Mouse (Mus musculus): ENCODE data around the gene Rsph3b. TPM values are rescaled to one million over a fixed set of nuclear protein-coding genes. Genes with fewer than 3 reads are reported as not detected.
"Not testable (repeated sequence)": the region's sequence is repeated elsewhere in the genome, so short reads cannot be mapped to it uniquely, and the experiment has no call there.

Rsph3b gene
- total RNA-seq (2014; rRNA removed) (19.1 and 20.4 TPM in 2 replicates), polyA plus RNA-seq (2012; rRNA removed) (17.0 and 20.5 TPM in 2 replicates)

DNA sequence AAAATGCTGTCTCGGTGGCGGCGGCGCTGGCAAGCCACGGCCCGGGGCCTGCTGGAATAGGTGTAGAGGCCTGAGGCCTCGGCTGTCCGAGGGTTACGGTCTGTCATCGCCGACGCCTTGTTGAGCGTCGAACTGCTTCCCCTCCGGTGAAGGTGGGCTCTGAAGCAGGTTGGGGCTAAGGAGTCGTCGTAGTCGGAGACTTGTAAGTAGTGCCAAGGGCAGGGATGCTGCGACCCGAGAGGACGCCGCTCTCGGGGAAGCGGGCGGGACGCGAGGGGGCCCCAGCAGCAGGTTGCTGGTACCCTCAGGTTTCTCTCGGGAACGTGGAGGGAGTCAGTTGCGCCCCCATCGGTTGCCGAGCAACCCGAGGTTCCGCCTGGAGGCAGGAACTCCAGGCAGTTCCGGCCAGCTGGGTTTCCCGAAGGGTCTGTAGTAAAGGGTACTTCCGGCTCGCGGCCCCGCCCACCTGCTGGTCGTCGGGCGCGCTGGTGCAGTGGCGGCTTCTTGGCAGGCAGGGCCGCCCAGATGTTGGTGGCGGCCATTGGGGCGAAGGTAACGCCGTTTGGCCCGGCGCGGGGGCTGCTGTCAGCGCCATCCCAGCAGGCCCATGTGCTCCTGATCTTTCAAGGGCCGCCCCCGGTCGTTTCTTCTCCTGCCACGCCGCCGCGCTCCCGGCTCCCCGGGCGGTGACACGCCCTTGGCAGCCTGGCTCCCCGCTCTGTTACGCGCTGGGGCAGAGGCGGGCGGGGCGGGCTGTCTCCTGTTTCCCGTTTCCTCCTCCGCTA lies at the start of gene Rsph3b:
Gene Rsph3b, minus strand, starts transcription at position 699 of the 785 bp plus-strand sequence.
- H3K4me3 ChIP-seq (ENCODE audit: insufficient read depth, low read depth, low read length): peak within 1 kb of the TSS; percentile 97
- not testable (repeated sequence) for H3K4me1 ChIP-seq (ENCODE audit: control insufficient read depth, insufficient read depth, low read length); H3K27me3 ChIP-seq (ENCODE audit: control insufficient read depth, insufficient read depth, low read length); H3K79me2 ChIP-seq (ENCODE audit: control insufficient read depth, insufficient read depth, low read length); H3K36me3 ChIP-seq (ENCODE audit: control insufficient read depth, insufficient read depth, low read length)
- peak within 1 kb of the TSS; percentile 88 for H3K27ac ChIP-seq (replicated peaks; ENCODE audit: insufficient read depth, low read depth, low read length)
- DNase-seq (ENCODE audit: extremely low read depth, low read depth, low spot score): peak; percentile 53
- under 1% methylated on average over 73 of the region's 73 CpGs for WGBS
- peak within 1 kb of the TSS; percentile 86 for H3K9ac ChIP-seq (ENCODE audit: low read depth, low read length)

DNA sequence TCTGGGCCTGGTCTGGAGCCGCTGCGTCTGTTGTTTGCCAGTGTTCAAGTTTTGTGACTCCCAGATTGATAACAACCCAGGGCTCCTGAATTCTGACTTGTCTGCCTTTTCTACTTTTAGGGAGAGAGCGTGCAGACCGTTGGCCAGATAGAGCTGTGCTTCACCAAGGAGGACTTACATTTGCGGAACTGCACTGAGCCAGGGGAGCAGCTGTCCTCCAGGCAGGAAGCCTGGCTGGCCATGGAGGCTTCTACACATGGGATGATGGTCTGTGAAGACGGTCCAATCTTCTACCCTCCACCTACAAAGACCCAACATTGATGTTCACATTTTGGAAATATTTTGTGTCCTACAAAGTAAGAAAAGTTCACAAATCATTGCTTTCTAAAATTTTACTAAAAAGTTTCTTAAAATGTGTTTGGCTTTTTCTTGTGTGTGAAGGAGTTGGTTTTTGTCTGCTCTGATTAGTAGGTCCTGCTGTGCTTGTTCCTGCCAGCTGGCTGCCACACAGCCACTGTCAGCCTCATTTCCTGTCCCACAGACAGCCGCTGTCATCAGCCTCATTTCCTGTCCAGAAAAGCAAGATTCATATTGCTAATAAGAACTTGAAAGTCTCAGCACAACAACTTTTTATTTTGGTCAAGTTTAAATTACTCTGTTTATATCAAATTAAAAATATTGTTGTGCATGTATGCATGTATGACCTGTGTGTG lies 49.5 kb upstream of the Rsph3b start:
- H3K27me3 ChIP-seq (ENCODE audit: control insufficient read depth, insufficient read depth, low read length); H3K4me3 ChIP-seq (ENCODE audit: insufficient read depth, low read depth, low read length); H3K36me3 ChIP-seq (ENCODE audit: control insufficient read depth, insufficient read depth, low read length); H3K79me2 ChIP-seq (ENCODE audit: control insufficient read depth, insufficient read depth, low read length); H3K9ac ChIP-seq (ENCODE audit: low read depth, low read length); H3K27ac ChIP-seq (replicated peaks; ENCODE audit: insufficient read depth, low read depth, low read length); DNase-seq (ENCODE audit: extremely low read depth, low read depth, low spot score); H3K4me1 ChIP-seq (ENCODE audit: control insufficient read depth, insufficient read depth, low read length): not testable (repeated sequence)
- WGBS: 82% methylated on average over 1 of the region's 7 CpGs

DNA sequence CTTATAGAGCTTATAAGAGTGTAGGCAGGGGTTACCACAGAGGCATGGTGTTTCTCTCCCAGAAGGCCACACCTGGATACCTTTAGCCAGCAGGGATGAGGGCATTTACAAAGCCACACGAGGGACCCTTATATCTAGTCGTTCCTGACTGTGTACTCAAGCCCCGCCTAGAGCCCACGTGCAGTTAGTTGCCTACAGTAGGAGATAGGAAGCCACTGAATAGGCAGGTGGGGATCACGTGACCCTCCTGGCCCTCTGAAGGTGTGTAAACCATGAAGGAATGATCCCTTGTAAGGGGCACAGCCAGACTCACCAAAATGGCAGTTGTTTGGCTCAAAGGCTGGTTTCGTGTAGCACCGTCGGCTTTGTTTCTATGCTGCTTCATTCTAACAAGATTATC lies 48.3 kb upstream of the Rsph3b start:
- H3K4me3 ChIP-seq (ENCODE audit: insufficient read depth, low read depth, low read length); H3K27me3 ChIP-seq (ENCODE audit: control insufficient read depth, insufficient read depth, low read length); H3K36me3 ChIP-seq (ENCODE audit: control insufficient read depth, insufficient read depth, low read length); H3K4me1 ChIP-seq (ENCODE audit: control insufficient read depth, insufficient read depth, low read length); H3K9ac ChIP-seq (ENCODE audit: low read depth, low read length); DNase-seq (ENCODE audit: extremely low read depth, low read depth, low spot score); H3K79me2 ChIP-seq (ENCODE audit: control insufficient read depth, insufficient read depth, low read length); H3K27ac ChIP-seq (replicated peaks; ENCODE audit: insufficient read depth, low read depth, low read length): not testable (repeated sequence)
- WGBS: 73% methylated on average over 8 of the region's 8 CpGs

DNA sequence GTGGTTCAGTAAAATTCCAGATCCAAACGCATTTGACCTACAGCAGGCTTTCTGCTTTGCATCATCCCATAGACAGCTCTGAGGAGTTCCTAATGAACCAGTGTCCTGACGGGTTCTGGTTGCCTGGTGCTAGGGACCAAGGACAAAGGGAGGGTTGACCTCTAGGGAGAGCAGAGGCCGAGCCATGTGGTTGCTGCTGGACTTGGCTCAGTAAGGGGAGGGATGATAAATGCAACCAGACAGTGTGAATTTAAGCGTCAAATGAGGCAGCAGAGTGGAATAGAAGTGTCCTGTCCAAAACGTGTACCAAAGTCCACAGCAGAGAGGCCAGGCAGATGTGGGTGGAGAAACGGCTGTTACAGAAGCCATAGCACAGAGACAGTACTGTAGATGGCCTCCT lies 47.0 kb upstream of the Rsph3b start:
- not testable (repeated sequence) for H3K4me1 ChIP-seq (ENCODE audit: control insufficient read depth, insufficient read depth, low read length); H3K27ac ChIP-seq (replicated peaks; ENCODE audit: insufficient read depth, low read depth, low read length)
- no CpG with 5 or more reads among the region's 6 CpGs for WGBS

DNA sequence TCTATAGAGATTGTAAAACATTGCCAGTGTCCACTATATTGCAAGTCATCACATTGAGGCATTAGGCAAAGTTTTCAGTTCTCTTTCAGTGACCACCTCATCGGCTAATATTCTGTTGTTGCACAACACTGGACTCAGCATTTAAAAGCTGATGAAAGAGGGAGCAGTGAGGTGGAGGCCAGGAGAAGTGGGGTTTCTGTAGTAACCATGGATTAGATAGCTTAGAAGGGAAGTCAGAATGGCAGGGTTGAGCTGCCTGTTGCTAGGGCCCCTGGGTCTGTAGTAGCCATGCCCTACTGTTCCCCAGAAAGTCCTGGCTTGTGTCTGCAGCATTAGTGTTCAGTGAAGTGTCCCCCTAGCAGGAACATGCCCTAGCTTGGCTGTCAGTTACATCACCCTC lies 37.6 kb upstream of the Rsph3b start:
- 72% methylated on average over 1 of the region's 1 CpGs for WGBS
- H3K79me2 ChIP-seq (ENCODE audit: control insufficient read depth, insufficient read depth, low read length); H3K4me1 ChIP-seq (ENCODE audit: control insufficient read depth, insufficient read depth, low read length); H3K27ac ChIP-seq (replicated peaks; ENCODE audit: insufficient read depth, low read depth, low read length); H3K4me3 ChIP-seq (ENCODE audit: insufficient read depth, low read depth, low read length); DNase-seq (ENCODE audit: extremely low read depth, low read depth, low spot score); H3K9ac ChIP-seq (ENCODE audit: low read depth, low read length); H3K36me3 ChIP-seq (ENCODE audit: control insufficient read depth, insufficient read depth, low read length); H3K27me3 ChIP-seq (ENCODE audit: control insufficient read depth, insufficient read depth, low read length): not testable (repeated sequence)

More for the DNA sequence above, 47.0 kb upstream of the Rsph3b start:
- not testable (repeated sequence) for H3K79me2 ChIP-seq (ENCODE audit: control insufficient read depth, insufficient read depth, low read length); DNase-seq (ENCODE audit: extremely low read depth, low read depth, low spot score); H3K36me3 ChIP-seq (ENCODE audit: control insufficient read depth, insufficient read depth, low read length); H3K4me3 ChIP-seq (ENCODE audit: insufficient read depth, low read depth, low read length); H3K9ac ChIP-seq (ENCODE audit: low read depth, low read length); H3K27me3 ChIP-seq (ENCODE audit: control insufficient read depth, insufficient read depth, low read length)

DNA sequence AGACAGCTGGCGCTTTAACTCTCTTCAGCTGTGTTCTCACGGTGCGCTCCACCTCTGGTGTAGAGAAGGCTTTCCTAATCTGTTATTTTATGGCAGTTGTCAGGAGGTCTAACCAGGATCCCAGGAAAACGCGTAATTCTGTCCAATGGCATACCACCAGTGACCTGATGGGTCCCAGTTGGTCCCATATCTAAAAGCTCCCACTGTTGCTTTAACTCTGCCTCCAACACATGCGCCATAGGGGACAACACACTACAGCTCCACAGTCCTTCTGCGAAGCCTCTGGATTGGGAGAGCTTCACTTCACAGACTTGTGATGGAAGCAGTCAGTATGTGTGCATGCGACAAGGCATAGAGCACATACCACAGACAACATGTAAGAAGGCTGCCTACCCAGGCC lies 31.7 kb upstream of the Rsph3b start:
- not testable (repeated sequence) for H3K27ac ChIP-seq (replicated peaks; ENCODE audit: insufficient read depth, low read depth, low read length); H3K4me3 ChIP-seq (ENCODE audit: insufficient read depth, low read depth, low read length); H3K9ac ChIP-seq (ENCODE audit: low read depth, low read length); H3K79me2 ChIP-seq (ENCODE audit: control insufficient read depth, insufficient read depth, low read length); H3K27me3 ChIP-seq (ENCODE audit: control insufficient read depth, insufficient read depth, low read length); H3K4me1 ChIP-seq (ENCODE audit: control insufficient read depth, insufficient read depth, low read length); DNase-seq (ENCODE audit: extremely low read depth, low read depth, low spot score); H3K36me3 ChIP-seq (ENCODE audit: control insufficient read depth, insufficient read depth, low read length)
- 94% methylated on average over 5 of the region's 8 CpGs for WGBS

DNA sequence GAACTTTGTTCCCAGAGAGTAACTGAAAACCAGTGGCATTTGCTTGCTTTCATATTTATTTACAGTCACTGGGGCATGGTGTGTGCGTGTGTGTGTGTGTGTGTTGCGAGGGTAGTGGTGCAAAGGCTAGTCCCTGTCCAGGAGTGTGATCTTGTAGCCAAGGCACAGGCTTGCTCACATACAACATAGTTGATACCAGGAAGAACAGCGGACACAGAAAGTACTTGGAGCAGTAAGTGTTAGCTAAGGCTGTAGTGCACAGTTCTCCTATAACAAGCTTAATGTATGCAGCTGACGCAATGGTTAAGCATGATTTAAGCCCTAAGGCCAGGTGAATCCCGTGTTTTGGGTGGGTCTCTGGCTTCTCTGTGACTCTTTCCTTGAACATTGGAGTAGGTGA lies 30.9 kb upstream of the Rsph3b start:
- H3K4me1 ChIP-seq (ENCODE audit: control insufficient read depth, insufficient read depth, low read length); H3K27ac ChIP-seq (replicated peaks; ENCODE audit: insufficient read depth, low read depth, low read length): not testable (repeated sequence)
- 9% methylated on average over 5 of the region's 5 CpGs for WGBS

More for the DNA sequence above, 30.9 kb upstream of the Rsph3b start:
- Histone ChIP-seq H3K9ac (ENCODE audit: low read depth, low read length) (peak overlapping the region; percentile 28; the same call in 1 of the 2 replicates), H3K4me3 (ENCODE audit: insufficient read depth, low read depth, low read length) (peak overlapping the region; percentile 82)
- H3K27me3 ChIP-seq (ENCODE audit: control insufficient read depth, insufficient read depth, low read length); H3K36me3 ChIP-seq (ENCODE audit: control insufficient read depth, insufficient read depth, low read length); H3K79me2 ChIP-seq (ENCODE audit: control insufficient read depth, insufficient read depth, low read length): not testable (repeated sequence)
- DNase-seq (ENCODE audit: extremely low read depth, low read depth, low spot score): peak; percentile 56
